In genomic region chr11:50766461-50766860, GRCm38 (mm10) we compare ENCODE assay signal across 13 mouse cellular contexts.
"Had no signal": no experiment of that assay in that cellular context is flagged by ENCODE, and none has a peak within 500 bp of the region (broad histone marks: within the 10 kb centered on the region; RNA-seq: fewer than 3 reads in every experiment).

No protein-coding gene starts in this region.

- H3K4me2 ChIP-seq: kidney, embryonic 15.5 days; limb, embryonic 12.5 days; limb, embryonic 15.5 days; liver, embryonic 11.5 days; lung, embryonic 14.5 days; midbrain, embryonic 12.5 days; neural tube, embryonic 13.5 days had no signal

- H3K9me3 ChIP-seq: kidney, embryonic 15.5 days; limb, embryonic 12.5 days; limb, embryonic 15.5 days; midbrain, embryonic 12.5 days; neural tube, embryonic 13.5 days had no signal

- H3K36me3 ChIP-seq: kidney, embryonic 15.5 days; limb, embryonic 12.5 days; limb, embryonic 15.5 days; midbrain, embryonic 12.5 days; neural tube, embryonic 13.5 days had no signal

- ATAC-seq: liver, postnatal 0 days; lung, postnatal 0 days had no signal

- H3K9ac ChIP-seq: kidney, embryonic 15.5 days; limb, embryonic 12.5 days; limb, embryonic 15.5 days; liver, embryonic 14.5 days; liver, postnatal 0 days; lung, embryonic 14.5 days; midbrain, embryonic 12.5 days; neural tube, embryonic 13.5 days had no signal

- H3K27me3 ChIP-seq: kidney, embryonic 15.5 days; limb, embryonic 12.5 days; midbrain, embryonic 12.5 days; neural tube, embryonic 13.5 days had no signal

- H3K4me3 ChIP-seq: kidney, embryonic 15.5 days; limb, embryonic 12.5 days; limb, embryonic 15.5 days; midbrain, embryonic 12.5 days; myocyte; neural tube, embryonic 13.5 days had no signal

- H3K27ac ChIP-seq: kidney, embryonic 15.5 days; limb, embryonic 12.5 days; limb, embryonic 15.5 days; liver, embryonic 14.5 days; macrophage; midbrain, embryonic 12.5 days; neural tube, embryonic 13.5 days; stomach, postnatal 0 days had no signal
